Mouse (Mus musculus) C2C12 (cell line): ENCODE data around the gene Vcam1.

Experiments used
- CEBPB ChIP-seq: IDR thresholded peaks from one replicate; pipeline ENCODE4 v1.6.1; 2011; ENCODE audit warnings: low read depth, mild to moderate bottlenecking, control low read depth, moderate library complexity
- CTCF ChIP-seq: IDR thresholded peaks from one replicate; pipeline ENCODE4 v1.5.1; 2011; ENCODE audit not compliant: control insufficient read depth, insufficient read depth, insufficient read length
- MAX ChIP-seq: IDR thresholded peaks from one replicate; pipeline ENCODE4 v1.6.1; 2011; ENCODE audit warnings: mild to moderate bottlenecking, control low read depth
- MYOD1 ChIP-seq: IDR thresholded peaks from one replicate; pipeline ENCODE4 v1.6.1; 2011; ENCODE audit warnings: low read depth; ENCODE audit not compliant: control insufficient read depth, insufficient read length
- USF1 ChIP-seq: IDR thresholded peaks from one replicate; pipeline ENCODE4 v1.6.1; 2011; ENCODE audit warnings: low read depth, mild to moderate bottlenecking, control low read depth, moderate library complexity

GRCm38 (mm10) chr3:116092547-116092946, 36.9 kb downstream of the Vcam1 start:
- TF ChIP-seq CTCF = no peak
- no peak for TF ChIP-seq MYOD1
- TF ChIP-seq CEBPB = no peak
- TF ChIP-seq MAX = no peak
- TF ChIP-seq USF1 = no peak
